Mouse (Mus musculus) kidney, postnatal 25 days (tissue): ENCODE data around the gene Klf13.

Experiments used
- DNase-seq, 2 experiments: peaks; one replicate each; pipeline ENCODE4 v3.0.0; 2021; ENCODE audit warnings: mixed read lengths in 2 of 2

Gene Klf13

GRCm38 (mm10) chr7:63879583-63879982 lies 59.1 kb downstream of the Klf13 start:
- DNase-seq: peak in 1 of 2 experiments; percentile 30

DNA sequence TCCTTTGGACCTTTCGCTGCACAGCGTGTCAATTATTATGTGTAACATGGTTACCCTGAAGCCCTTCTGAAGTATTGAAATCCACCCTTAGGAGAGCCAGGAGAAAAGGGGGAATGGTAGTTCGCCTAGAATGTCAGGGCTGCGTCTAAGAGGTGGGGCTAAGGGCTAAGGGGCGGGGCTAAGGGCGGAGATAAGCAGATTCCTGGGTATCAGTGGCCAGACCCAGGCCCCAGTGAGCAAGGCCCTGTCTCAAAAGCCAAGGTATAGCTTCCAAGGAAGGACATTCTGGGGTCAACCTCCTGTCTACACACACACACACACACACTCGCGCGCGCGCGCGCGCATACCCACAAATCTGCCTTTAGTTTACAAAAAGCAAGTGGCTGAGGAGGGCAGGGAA lies 61.1 kb downstream of the Klf13 start:
- DNase-seq: no peak

GRCm38 (mm10) chr7:63876640-63877039 lies 62.1 kb downstream of the Klf13 start:
- no peak for DNase-seq

DNA sequence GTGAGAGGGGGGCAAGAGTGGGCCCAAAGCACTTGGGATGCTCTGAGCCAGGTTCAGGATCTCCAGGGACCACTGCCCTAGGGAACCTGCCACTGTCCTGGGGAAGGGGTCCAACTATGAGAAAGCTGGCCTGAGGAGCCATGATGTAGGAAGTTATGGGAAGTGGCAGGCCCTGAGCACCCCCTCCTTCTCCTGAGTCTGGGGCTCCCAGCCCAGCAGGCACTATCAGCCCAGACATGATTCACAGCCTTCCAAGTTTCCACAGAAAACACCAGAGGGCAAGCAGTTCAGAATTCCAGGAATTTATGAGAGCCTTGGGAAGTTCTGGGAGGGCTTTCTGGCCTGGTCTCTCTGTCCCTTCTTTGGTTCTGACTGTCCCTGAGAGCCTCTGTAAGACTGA lies 63.0 kb downstream of the Klf13 start:
- DNase-seq: no peak

DNA sequence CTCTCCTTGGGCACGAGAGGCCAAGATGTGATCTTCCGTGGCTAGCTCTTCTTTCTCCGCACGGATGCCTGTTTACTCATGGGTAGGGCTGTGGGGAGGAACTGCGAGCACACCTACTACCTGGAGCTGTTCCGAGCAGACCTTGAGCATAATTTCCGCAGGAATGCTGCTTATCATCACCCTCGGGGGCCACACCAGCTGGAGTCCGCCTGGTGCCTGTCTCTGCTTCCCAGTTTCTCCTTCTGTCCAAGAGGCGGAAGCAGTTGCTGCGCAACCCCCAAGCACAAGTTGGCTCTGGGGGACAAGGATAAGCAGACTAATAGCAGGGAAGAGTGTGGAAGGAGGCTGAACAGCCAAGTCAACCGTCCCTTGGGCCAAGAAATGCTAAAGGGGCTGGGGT lies 64.8 kb downstream of the Klf13 start:
- no peak for DNase-seq

- no peak for DNase-seq
Observed at GRCm38 (mm10) chr7:63871698-63872097, 67.0 kb downstream of the Klf13 start.

- DNase-seq: no peak
Observed at GRCm38 (mm10) chr7:63868356-63868918, 70.3 kb downstream of the Klf13 start.

- no peak for DNase-seq
Observed at GRCm38 (mm10) chr7:63865911-63866310, 72.8 kb downstream of the Klf13 start.

DNA sequence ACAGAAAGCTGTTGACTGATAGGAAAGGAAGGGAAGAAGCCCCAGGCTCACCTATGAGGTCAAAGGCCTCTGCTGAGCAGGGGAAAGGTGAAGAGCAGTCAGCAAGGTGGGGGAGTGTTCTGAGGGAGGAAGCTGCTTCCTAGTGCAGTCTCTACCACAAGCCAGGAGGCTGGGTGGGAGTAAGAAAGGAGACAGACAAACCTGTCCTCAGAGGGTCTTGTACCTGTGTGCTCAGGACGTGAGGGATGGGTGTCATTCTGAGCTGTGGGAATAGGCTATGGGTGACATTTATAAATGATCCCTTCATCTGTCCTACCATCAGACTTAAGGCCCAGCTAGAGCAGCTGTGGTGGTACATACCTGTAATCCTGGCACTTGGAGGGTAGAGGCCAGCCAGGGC lies 75.7 kb downstream of the Klf13 start:
- no peak for DNase-seq

DNA sequence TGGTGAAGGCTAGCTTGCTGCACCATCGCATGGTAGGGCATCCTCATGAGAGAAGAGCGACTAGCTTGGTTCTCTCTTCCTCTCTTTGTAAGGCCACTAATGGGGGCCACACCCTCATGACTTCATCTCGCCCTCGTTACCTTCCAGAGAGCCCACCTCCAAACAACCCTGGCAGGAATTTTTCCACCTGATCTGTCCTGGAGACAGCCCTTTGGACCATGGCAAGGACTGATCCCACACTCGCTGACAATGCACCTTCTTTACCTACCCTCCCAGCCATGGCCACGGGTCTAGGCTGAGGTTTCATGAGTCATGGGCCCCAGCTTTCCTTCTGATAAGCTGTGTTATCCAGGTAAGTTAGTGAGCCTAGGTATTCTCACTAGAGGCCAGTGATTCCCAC lies 77.6 kb downstream of the Klf13 start:
- DNase-seq: peak; percentile 13 to 59

- DNase-seq: peak; percentile 95 to 96
Observed at GRCm38 (mm10) chr7:63858571-63859152, 80.1 kb downstream of the Klf13 start.

- no peak for DNase-seq
Observed at GRCm38 (mm10) chr7:63857771-63858417, 80.8 kb downstream of the Klf13 start.

- peak; percentile 88 to 93 for DNase-seq
Observed at GRCm38 (mm10) chr7:63855283-63855682, 83.4 kb downstream of the Klf13 start.

- peak; percentile 42 to 74 for DNase-seq
Observed at GRCm38 (mm10) chr7:63851841-63852533, 86.7 kb downstream of the Klf13 start.
